Mouse (Mus musculus) cerebellum, postnatal 4 days (tissue): ENCODE measurements around the gene Bach2.
A peak's percentile ranks its signal among the peaks of the same experiment; 100 is the strongest.

ENCODE experiments used
- DNase-seq, 2 experiments: peaks; one replicate each; pipeline ENCODE4 v3.0.0; 2022; ENCODE audit warnings: low spot score in 2 of 2, mixed read lengths in 1 of 2

Bach2 gene

GRCm38 (mm10) chr4:32293686-32294265 is 55.2 kb downstream of the Bach2 start:
- DNase-seq = no peak

- DNase-seq = no peak
Measured at GRCm38 (mm10) chr4:32297071-32297671, 58.6 kb downstream of the Bach2 start.

GRCm38 (mm10) chr4:32299221-32299620 is 60.6 kb downstream of the Bach2 start:
- no peak for DNase-seq

DNA sequence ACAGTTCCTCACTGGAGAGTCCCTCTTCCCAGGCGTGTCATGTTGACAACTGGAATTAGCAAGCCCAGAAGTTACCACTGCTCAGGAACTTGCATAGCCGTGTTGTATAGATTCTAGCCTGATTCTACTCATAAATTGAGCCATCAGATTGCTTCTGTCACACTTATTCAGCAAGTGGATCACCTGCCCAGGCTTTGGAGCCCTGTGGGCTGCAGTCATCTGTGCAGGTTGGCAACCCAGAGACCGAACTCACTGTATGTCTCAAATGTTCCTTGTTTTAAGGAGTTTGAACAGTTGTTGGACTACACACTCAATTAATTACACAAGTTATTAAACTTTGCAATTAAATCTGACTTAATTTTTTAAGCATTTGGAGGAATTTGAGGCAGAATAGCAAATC is 61.4 kb downstream of the Bach2 start:
- DNase-seq = no peak

DNA sequence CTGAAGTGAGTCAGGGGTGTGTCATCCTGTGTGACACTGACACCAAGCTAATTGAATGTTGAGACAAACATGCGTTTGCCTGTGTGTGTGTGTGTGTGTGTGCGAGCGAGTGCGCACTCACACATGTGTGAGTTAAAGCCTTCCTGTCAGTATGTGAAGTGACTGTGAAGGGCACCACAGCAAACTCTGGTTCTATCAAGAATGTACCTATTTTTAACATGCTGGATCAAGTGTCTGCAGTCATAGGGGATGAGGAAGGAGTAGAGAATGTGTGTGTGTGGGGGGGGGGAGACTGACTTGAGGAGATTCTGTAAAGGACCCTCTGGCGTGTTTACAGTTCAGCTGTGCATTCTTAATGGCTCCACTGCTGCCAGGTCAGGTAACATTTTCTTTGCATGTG is 64.1 kb downstream of the Bach2 start:
- DNase-seq = no peak

GRCm38 (mm10) chr4:32303076-32303475 is 64.5 kb downstream of the Bach2 start:
- DNase-seq = peak in 1 of 2 experiments; percentile 55

GRCm38 (mm10) chr4:32303674-32304073 is 65.1 kb downstream of the Bach2 start:
- DNase-seq = peak; percentile 57 to 88

- DNase-seq = no peak
Measured at GRCm38 (mm10) chr4:32304221-32304703, 65.7 kb downstream of the Bach2 start.

DNA sequence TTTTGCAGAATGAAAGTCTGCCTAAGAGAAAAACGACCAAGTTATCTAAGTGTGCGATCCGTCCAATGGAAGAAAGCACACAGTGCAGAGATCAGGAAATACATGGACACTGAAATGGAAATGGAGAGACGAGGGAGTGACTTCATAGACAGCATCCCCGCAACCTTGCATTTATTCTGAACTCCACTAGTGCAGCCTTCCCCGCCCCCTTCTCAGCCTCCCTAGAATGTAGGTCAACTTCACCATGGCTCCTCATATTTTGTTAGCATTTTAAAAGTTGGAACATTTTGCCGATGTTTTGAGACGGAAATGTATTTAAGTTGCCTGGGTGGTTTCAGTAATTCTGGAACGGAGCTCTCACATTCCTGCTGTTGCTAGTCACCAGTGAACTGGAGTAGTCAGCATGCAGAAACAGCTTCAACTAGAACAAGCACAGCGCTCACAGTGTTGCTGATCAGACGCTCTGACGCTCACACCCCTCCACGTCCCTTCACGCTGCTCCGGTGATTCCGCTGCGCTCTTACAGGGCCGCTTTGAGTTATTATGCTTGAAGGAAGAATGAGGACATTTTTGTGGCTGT is 66.5 kb downstream of the Bach2 start:
- DNase-seq = no peak

GRCm38 (mm10) chr4:32305683-32306082 is 67.1 kb downstream of the Bach2 start:
- no peak for DNase-seq

GRCm38 (mm10) chr4:32306169-32306792 is 67.7 kb downstream of the Bach2 start:
- no peak for DNase-seq

DNA sequence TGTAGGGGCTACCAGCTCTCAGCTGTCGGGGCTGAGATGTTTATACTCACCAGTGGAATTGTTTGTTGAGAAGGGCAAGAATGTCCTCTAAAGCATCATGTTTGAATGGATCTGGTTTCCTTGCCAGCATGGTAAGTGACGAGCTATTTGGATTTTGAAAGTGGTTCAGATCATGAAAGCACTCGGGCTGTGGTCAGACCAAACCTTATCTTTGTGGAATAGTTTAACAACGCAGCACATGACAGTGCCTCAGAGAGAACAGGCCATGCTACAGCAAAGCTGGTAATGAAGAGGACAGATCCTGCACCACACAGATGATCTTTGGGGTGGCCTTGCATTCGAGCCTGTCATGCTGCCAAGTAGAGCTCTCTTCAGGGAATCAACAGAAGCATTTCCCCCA is 68.6 kb downstream of the Bach2 start:
- DNase-seq = no peak

DNA sequence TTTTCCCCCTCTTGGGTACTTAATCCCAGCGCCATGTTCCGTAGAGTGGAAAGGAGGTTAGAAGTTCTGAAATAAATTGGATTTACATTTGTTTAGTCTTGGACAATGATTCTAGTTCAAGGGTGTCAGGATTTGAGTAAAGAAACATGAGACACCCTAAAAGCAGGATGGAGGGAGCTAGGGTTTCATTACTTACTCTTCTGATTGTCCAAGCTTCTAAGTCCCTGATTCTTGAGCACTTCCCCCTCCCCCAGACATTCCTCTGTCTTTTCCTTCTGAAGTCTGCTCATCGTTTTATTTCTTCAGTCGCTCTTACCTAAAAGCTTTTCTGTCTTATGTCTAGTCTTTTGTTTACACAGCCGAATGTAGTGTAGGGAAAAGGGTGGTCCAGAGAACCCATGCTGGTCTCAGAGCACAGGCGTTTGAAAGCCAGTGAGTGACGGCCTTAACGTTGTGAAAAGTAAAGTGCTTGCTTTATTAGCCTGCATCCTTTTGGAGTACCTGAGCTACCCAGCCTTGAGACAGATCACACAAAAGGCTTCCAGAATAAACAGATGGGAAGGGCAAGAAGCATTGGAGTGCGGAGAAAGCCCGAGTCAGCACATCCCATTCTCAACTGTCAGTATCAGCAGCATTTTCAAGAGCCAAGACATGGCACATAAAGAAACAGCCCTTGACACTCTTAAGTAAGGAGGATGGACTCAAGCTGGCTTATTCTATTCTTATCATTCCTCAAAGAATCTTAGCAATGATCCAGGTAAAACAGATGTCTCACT is 73.8 kb downstream of the Bach2 start:
- no peak for DNase-seq

GRCm38 (mm10) chr4:32314919-32315318 is 76.3 kb downstream of the Bach2 start:
- DNase-seq = no peak

DNA sequence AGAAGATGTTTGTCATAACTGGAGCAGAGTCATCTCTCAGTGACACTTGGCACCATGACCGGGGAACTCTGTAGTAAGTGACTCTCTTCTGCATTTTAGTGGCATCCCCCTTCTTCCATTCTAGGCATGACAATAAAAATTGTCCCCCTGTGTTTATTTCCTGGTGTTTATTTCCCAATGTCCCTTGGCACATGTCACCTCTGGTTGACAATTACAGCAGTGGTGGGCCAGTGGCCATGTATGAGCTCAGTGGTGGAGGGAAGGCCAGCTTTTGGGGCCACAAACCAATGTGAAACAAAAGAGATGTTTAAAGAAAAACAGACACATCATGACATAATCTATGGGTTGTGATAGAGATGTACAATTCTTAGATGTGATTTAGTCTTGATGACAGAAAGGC is 80.0 kb downstream of the Bach2 start:
- DNase-seq = no peak

DNA sequence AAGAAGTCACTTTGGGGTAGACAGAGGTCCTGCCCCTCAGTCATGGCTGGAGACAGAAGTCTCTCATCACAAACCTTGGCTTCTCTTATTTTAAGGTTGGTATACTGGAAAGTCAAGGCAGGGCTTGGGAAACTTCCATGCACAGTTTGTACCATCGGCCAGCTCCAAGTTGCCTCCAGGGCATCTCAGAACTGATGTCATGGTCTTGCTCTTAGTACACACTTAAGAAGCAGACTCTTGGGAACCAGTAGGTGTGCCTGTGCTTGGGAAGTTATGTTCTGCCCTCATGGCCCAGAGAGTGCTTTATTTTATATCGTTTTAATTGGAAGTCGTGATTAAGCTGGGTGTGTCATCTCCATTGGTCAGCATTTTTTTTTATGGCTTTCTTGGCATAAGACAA is 80.7 kb downstream of the Bach2 start:
- no peak for DNase-seq

DNA sequence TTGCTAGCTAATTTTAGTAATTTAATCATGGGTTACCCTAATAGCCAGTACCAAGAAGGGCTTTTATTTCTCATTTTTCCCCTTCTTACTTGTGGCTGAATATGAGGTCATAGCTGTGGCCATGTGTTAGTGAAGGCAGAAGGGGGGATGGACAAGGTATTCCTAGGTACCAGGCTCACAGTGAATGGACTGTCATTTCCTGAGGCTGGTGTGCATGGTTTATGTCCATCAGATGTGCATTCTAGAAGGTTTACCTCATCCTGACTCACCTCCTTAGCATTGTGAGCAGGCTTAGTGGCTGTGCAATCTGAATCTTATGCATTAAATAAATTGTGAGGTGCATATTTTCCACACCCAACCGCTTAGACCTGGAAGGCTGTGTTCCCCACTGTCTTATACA is 81.4 kb downstream of the Bach2 start:
- DNase-seq = no peak

DNA sequence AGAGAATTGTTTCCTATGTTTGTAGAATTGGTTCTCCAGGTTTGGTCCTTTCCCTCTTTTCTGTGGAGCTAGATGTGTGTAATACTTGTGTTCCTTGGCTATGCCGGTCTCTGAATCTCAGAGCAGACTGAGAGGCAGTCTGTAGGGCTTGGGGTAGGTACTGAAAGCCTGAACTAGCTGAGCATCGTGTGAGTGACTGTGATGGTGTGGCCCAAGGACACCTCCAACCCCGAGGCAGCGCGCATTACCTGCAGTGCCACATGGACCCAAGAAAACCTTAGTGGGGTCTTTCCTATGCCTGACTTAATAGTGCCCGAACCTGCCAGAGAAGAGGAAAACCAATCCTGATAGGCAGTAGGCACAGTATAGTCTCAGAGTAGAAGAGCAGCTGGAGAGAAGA is 85.5 kb downstream of the Bach2 start:
- no peak for DNase-seq

DNA sequence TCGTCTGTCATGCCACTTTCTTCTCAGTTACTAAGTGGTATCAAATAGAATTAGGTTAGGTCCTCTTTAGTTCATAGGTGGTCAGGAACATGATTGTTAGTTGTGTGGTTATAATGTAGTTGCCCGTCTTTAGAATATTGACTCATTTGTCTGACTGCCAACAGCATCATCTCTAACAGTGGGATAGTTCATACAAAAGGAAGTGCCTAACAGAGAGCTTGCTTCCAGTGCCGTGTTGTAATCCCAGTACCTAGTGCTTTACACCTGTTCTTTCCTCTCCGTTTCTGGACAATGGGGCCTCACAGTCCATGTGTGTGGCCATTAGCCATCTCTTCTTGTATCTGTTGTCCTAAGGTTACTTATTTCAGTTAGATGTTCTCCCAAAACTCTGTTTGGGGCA is 86.4 kb downstream of the Bach2 start:
- DNase-seq = no peak

DNA sequence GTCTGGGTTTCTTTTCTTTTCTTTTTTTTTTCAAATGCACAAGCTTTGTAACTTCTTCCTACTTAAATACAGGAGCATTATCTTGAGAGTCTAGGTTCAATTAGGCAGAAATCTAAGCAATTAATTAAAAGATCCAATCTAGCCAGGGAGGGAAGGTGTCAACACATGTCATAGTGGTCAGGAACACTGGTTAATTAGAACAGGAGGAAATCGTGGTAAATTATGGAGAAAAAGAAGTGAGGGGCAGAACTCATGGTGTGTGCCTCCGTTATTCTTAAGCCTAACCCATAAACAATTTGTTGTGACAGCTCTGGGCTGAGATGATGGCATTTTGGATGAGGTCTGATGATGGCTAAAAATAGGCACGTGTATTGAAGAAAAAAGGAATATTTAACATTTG is 87.0 kb downstream of the Bach2 start:
- DNase-seq = no peak

DNA sequence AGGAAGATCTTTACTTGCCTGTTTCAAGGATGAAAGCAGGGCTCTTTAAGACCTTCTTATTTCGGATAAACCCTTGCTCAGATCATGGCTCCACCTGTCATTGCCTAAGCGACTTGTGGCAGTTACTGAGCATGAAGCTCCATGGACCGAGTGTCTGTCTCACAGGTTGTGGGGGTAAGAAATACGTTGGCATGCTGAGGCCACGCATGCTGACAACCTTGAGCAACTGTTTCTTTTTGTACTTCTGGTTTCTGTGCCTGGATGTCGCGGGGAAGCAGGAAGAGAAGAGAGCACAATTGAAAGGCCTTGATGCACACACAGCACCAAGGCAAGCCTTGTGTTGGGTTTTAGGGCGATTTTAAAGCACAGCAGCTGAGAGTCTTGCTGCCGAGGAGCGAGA is 87.7 kb downstream of the Bach2 start:
- no peak for DNase-seq

DNA sequence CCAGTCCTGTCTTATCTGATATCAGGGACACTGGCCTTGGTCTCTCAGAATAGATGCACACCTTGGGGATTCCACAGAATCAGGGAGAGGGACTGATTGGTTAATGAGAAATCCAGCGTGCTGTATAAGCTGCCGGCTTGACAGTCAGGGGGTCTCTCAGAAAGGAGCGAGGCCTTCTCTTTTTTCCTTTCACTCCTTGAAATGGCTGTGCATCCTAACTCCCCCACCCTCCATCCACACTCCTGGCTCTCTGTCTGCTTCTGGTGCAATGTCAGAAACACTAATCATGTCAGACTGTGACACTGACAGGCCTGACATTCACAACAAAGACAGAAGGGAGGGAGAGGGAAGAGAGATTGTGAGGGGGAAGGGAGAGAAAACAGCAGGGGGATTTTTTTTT is 88.3 kb downstream of the Bach2 start:
- no peak for DNase-seq
